Mouse (Mus musculus) cerebellum, postnatal 25 days (tissue): ENCODE data around the gene Irx1.
A peak's percentile ranks its signal among the peaks of the same experiment; 100 is the strongest.

Experiments
- DNase-seq, 2 experiments: peaks; one replicate each; pipeline ENCODE4 v3.0.0; 2021; ENCODE audit warnings: mixed read lengths in 2 of 2

Gene Irx1

DNA sequence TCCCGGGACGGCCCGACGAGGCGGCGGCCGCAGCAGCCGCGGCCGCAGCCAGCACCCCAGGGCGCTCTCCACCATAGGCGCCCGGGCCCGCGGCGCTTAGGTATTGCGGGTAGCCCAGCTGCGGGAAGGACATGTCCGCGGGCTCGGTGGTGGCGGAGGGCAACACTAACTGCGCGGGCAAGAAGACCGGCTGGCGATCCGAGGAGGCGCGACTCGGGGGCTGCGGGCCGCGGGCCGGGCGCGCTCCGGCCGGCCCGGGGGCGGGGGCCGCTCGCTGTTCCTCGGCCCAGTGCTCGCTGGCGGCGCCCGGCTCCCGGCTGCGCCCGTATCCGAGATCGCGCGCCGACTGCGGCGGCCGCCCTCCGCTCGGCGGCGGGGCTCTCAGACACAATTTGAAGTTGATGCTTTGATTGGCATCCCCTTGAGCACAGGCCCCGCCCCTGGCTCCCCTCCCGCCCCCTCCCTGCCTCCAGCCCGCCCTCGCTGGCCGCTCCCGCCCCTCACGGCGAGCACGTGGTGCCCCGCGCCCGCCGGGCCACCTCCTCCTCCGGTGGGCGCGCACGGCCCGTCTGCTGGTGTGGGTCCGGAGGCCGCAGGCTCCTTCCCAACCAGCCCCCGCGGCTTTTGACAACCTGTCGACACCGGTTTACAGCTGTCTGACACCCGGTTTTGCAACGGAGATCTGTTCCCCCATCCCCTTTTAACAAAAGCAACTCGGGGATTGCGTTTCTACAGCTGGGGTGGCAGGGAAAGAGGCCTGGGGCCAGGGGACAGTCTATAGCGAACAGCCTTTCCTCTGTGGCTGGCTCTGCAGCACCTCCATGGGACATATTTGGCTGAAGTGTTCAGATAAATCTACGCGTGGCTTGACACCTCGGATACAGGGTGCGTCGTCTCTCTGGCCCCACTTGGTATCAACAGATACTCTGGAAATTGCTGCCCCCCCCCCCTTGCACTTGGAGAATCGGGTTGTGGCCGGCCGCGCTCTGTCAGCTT lies at the start of gene Irx1:
Gene Irx1 (minus strand): TSS at position 368 of the 996 bp plus-strand sequence.
- peak; percentile 23 to 44 for DNase-seq

DNA sequence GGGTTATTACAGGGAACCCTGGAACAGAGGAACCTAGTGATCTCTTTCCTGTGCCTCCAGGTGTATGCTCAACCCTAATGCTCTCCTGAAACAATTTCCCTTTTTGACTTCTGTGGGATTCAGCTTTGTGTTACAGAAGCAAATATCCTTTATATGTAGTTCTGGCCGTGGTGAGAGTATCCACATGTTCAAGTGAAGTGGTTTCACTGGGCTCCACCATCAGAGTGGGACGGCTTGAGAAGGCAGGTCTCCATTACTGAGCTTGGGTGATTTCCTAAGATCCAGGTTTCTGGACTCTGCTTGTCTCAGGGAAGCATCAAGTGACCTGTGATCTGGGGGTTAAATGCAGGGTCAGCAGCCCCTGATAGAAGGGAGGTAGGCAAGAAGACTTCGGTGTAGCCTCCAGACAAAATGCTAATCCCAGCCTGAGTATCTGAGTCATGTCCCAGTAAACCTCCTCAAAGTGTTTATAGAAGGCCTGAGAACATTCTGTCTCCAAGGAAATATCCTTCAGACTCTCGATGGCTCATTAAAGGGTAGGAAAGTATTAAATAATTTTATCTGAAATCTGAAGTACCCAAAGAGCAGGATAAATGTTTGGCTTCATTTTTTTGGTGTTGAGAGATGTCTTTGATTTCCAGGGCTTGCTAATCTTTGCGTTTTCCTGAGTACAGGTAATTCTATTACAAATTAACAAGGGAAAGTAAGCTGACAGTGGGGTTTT lies 16.6 kb upstream of the Irx1 start:
- DNase-seq: no peak

DNA sequence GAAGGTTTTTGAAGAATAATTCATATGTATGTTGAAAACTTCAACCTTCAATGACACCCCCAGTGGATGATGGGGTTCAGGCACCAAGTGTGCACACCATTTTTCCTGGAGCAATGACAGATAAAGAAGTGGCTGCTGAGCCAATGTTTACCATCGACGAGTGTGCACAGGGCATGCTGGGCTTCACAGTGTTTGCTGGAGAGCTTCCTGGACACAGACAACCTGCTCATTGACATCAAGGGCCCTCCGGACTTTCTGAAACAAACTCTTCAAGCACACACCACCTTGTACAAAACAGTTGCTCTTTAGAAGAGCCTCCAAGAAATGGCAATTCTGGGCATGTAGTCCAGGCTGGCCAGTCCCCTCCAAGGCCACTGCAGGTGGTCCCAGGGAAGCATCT lies 12.2 kb upstream of the Irx1 start:
- DNase-seq: no peak

DNA sequence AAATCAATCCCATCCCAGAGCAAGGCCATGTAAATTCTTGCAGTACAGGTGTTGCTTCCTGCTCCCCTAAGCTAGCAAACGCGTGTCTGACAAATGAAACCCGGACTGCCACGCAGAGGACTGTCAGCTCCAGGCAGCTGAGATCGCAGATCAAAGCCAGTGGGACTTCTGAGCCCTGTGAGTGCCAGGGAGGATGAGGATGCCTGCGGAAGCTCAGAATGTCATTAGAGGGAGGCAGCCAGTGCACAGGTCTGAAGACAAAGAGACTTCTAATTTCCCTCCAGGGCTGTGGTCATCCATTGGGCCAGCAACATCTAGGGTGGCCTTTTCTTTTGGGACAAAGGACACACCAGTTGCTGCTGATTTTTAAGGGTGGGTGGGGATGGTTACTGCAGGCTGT lies 4.8 kb upstream of the Irx1 start:
- no peak for DNase-seq

DNA sequence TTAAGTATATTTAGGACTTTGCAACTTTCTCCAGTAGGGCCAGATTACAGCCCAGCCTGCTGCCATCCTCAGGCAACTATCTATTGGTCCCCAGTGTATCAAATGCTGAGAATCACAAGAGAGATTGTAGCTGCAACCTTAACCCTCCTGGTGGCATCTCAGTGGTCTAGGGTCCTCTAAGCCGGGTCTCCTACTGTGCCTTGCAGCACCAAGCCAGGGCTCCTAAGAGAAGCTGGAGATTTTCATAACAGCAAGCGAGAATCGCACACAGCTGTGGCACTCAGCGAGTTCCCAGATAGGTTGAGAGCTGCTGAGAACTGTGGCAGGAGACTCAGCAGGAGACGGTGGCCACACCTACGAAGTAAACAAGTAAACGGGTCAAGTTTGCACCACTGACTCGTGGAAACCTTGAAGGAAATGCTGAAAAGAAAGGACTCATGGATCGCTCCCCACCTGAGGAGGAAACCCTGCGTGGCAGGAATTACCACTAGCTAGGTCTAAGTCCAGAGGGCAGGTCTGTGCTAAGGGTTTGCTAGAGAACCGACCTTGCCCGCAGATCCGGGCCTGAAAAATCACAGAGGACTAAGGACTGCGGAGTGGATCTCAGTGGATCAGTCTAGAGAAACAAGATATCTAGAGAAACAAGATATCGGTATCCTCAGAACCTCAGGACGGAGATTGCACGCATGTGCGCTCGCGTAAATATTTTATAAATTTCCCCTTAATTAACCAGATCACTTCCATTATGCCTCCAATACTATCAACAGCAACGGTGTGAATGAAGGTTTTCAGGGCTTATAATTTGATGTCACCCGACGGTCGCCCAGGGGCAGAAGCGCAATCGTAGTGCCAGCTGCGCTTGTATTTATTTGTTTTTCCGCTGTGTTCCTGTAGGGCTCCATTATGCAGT lies 4.1 kb upstream of the Irx1 start:
- DNase-seq: no peak

DNA sequence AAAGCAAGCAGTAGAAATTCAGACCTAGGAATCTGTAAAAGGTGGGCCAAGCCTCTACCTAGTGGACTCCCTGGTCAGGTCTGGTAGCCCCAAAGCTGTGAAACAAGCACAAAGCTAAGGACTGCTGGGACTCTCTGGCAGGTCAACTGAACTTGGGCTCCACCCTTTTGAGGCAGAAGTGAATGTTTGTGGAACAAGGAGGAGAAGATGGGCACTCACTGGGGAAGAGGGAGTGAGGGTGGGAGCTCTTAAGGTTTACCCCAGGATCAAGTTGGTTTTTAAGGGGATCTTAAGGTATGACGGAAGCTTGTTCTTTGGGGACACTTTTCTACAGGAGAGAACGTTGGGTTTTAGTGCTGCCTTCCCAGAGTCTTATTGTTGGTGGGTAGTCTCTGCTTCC lies 3.1 kb upstream of the Irx1 start:
- DNase-seq: no peak

DNA sequence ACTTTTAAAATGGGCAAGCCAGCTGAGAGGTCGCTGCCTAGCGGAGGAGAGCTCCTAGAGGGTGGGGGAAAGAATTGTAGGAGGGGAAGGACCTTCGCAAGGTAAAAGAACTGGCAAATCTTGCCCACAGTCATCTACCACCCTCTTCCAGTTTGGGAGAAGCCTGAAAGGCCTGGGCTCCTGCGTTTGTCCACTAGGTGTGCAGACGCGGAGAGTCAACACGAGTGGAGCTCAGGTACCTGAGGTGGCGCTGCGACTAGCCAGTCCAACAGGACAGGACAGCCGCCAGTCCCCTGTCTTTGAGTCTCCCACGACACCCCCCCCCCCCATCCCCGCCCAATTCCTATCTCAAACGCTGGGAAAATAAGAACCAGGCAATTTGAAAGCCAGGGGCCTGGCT lies 843 bp upstream of the Irx1 start:
- peak in 1 of 2 experiments; percentile 32 for DNase-seq

DNA sequence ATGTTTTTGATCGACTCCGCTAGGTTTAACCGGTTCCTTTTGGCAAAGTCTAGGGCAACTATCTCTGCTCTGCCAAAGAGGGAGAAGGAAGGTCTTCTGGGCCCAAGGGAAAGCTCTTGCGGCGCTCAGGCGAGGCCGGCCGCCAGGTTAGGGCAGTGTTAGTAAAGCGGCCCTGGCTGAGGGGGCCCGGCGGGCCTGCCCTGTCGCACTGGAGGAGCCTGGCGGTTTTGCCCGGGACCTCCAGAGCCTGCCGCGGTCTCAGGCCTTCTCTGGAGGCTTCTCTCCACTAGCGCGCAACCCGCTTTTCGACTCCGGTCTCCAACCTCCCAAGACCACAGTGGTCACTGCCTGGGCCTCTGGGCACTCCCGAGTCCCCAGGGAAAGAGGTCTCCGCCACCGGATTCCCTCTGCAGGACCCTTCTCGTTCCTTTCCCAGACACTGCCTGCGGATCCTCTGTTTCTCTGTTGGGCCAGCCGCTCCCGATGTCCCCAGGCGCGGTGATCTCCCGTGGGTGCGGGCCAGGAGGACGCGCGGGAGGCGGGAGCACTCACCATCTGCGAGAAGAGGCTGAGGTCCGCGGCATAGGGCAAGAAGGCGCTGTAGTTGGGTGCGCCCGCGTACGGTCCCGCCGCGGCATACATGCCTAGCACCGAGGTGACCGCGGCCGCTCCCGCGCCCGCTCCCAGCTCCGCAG lies 715 bp downstream of the Irx1 start:
- DNase-seq: peak; percentile 23 to 26

DNA sequence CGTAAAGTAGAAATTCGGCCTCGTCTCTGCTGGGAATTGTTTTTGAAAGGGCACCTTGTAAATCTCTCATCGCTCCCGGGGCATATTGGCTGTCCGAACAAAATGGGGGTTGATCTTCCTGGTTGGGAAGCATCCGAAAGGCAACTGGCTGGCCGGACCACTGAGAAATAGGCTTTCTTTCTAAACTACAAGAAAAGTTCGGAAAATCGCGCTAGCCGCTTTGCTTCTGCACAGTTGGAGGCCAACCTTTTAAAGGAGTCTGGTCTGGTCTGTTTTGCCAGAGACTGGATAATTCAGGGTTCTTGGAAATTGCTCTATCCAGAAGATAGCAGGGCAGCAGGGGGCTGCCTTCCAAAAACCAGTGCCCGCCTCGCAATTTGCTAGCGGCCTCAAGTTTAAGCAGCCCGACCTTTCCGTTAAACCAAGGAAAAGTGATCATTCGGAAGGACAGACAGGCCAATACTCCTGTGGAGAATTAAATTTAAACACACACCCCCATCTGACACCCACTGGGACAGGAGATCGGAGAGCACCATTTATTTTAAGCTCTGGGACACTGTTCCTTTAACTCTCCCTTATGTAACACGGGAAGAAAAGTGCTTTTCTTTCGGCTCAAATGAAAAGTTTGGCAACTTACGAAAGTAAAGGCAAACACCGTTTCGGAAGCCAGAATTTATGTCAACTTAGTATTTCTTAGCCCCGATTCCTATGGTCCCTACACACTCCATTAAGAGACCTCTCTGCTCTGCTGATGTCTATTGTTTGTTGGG lies 1.4 kb downstream of the Irx1 start:
- DNase-seq: peak in 1 of 2 experiments; percentile 19

DNA sequence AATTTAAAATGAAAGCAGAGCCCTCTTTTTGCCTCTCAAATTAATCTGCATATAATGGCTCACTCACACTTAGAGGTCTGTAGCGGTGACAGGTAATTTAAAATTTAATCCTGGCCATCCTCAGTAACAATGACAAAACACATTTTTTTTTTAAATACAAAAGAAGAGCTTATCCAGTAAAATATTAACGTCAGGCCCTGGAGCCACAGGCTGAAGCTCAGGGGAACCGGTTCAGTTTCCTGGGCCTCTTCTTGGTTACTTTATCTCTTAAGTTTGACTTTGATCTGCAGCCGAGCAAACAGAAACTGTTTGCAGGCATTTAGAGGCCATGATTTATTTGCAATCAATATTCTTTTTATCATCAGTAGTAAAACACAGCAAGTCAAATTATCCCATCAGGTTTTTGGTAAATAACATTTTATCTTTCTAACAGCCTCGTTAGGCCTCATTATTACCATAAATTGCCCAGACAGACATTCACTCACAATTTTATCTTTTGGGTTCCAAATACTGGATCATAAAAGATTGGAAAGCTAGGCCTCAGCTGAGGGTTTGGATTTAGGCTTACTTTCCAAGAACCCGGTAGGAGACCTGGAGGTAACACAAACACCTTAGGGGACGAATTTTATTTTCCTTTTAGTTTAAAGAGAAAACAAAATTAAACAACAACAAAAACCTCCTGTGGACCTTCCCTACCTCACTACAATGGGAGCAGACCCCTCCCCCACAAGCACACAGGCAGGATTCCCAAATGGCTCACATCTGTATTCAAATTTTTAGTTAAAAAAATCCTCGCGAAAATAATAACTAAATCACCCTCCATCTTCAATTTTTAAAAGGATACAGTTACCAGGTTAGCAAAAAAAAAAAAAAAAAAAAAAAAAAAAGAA lies 2.4 kb downstream of the Irx1 start:
- DNase-seq: no peak

DNA sequence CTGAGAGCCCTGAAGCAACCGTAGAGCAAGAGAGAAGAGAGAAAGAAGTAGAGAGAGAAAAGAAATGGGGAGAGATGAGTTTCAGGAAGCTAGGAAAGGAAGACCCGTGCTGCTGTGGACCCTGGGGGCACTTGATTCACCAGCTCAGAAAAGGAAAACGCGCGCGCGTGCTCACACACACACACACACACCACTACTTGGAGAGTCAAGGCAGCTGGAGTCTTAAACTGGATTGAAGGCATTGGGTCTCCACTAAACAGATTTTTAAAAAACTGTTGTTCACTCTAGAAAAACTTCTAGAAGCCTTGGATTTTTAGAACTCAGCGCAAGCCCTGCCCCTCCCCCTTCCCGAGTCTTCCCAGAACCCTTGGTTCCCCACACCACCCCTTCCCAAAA lies 3.2 kb downstream of the Irx1 start:
- no peak for DNase-seq

DNA sequence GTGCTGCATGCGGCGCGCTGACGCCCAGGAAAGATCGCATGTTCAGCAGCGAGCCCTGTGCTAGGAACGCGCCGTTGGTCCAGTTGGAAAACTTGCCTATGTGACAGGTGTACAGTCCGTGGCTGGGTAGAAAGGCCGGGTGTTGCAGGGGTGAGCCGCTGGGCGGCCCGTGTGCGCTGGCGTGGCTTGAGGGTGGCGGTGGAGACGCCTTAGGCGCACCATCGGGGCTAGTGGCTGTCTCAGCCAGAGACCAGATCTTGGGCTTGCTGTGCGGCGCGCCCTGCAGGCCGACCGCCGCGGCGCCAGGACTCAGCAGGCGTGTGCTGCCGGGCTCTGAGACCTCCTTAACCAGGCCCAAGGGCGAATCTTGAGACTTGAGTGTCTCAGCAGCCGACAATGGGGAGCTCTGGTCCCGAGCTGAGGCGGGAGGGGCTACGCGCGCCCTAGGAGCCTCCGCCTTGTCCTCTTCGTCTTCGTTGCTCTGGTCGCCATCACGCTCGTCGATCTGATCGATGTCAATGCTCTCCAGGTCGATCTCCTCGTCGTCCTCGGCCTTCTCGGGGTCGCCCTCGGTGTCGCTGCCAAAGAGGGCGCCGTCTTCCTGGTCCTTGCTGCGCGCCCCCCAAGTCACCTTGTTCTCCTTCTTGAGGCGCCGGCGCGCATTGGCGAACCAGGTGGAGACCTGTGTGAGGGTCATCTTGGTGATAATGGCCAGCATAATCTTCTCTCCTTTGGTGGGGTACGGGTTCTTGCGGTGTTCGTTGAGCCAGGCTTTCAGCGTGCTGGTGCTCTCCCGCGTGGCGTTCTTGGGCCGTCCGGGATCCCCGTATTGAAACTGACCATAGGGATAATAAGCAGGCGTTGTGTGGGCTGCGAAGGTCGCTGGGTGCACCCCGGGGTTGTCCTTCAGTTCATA lies 3.9 kb downstream of the Irx1 start:
- no peak for DNase-seq

DNA sequence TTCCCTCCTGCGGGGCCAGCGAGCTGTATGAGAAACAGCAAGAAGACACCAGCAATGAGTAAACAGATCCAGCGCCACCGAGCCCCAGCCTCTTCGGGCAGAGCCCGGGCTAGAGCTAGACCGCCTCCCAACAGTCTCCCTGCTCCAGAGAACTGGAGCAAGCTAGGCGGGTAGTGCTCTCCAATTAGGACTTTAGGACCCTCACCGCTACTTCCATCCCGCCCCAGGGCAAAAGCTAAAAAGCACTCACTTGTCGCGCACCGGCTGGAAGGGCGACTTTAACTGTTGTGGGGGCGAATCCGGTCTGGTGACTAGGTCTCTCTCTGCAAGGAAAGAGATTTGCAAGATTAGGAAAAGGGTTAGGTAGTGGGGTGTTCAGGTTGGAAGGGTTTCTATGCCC lies 4.9 kb downstream of the Irx1 start:
- DNase-seq: no peak

DNA sequence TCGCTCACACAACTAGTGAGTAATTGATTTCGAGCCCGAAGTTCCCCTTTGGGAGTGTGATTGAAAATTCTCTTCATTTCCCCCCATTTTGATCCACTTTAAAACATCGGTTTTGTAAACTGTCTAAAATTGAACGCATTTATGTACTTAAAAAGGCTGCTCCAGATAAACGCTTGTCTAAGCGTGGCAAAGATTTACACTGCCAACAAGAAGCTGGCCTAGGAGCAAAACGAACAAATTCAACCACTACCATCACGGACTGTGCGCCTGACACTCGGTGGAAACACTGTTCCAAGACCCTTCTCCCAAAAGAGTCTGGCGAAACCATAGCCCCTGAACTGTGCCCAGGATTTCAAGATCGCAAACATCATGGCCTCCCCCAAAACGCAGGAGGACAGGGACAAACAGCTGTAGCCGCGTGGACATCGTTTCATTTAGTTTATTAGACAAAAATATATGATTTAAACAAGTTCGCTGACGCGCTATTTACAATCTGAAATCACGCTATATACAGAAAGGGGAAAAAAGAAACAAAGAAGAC lies 5.6 kb downstream of the Irx1 start:
- DNase-seq: no peak

DNA sequence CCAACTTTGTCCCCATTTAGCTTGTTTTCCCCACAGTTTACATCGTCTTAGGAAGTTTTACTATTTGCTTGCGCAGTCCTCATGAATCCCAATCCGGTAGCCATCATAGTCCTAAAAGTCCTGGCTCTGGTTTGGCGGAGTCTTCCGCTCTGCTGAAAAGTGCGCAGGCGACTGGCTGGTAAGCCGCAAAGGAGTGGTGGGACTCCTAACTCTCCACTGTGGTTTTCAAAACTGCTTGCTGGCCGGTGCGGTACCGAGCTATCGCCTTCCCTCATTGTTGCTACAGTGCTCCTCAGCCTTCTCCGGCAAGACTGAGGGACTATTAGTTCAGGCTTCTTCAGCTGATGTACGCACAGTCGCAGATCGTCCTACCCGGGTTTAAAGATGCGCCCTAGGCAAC lies 6.4 kb downstream of the Irx1 start:
- no peak for DNase-seq

DNA sequence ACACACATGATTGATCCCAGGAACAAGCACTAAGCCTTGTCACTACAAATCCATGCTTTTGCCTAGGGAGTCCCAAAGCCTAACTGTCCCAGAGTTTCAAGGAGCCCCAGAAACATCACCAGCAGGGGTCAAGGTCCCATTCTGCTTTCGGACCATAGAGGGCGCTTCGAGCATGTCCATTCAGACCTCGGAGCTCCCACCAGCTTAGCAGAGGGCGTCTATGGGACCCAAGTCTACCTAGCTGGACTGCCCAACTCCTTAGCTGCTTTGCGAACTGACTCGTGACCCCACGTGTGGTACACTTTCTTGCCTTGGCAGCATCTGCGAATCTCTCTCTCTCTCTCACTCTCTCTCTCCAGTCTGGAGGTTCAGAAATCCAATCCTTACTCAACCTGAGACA lies 7.0 kb downstream of the Irx1 start:
- peak in 1 of 2 experiments; percentile 36 for DNase-seq

DNA sequence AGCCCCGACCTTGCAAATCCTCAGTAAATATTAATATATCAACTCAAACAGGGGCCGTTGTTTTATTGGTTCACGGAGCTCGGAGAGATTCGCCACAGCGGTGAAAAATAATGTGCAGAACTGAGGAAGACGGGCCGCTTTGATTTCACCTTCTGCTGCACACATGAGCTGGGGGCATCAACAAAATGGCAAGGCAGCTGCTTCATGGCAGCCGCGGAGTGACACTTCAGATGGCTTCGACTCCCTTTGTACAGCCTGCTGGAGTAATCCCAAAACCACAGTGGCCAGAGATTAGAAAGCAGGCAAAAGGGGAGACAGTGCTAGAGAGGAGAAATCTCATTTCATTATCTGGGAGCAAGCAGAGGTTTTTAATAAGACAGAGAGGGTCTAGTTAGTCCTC lies 11.6 kb downstream of the Irx1 start:
- DNase-seq: no peak

DNA sequence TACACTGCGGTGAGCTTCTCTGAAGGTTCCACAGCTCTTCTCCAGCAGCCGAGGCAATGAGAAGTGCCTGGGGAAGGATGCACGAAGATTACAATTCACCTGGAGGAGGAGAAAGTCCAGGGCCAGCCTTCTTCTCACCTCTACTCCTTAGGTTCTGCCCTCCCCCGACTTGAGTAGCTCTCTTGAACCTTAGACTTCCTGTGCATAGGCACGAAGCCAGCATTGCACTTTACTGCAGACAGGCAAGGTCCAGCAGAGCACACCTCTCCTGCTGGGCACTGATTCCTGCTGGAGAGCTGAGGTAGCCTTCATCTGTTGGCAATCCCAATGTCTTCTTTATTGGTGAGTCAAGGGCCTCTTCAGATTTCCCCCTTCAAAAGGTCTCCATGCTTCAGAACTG lies 13.7 kb downstream of the Irx1 start:
- DNase-seq: no peak

DNA sequence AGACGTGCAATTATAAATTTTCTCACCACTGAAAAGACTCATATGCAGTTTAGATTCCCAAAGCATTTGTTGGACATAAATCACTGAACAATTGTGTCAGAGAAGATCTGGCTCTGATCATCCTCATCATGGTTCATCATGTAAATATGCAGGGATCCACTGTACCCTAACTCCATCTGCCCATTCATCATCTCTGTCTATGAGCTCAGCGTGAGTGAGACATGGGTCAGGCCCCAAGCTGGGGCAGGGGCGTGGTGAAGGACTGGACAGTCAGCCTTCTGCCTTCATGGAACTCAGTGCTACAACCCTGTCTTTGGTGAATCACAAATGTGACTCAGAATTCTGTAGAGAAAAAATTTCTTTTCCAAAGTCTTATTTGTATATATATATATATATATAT lies 53.2 kb downstream of the Irx1 start:
- DNase-seq: no peak
